Mouse (Mus musculus) urinary bladder, adult 18-20 months (tissue): Measurements from ENCODE around the gene Loxl1.
A peak's percentile ranks its signal among the peaks of the same experiment; 100 is the strongest.

Source experiments
- DNase-seq, 2 experiments: peaks; one replicate each; pipeline ENCODE4 v3.0.0; 2022; ENCODE audit warnings: low spot score in 2 of 2, mixed read lengths in 2 of 2

Gene Loxl1

GRCm38 (mm10) chr9:58312196-58312943 is 616 bp downstream of the Loxl1 start:
- no peak for DNase-seq

- no peak for DNase-seq
These were observed 1.6 kb downstream of the Loxl1 start for GRCm38 (mm10) chr9:58311191-58311910.

GRCm38 (mm10) chr9:58310043-58310660 is 2.8 kb downstream of the Loxl1 start:
- peak in 1 of 2 experiments; percentile 64 for DNase-seq

GRCm38 (mm10) chr9:58308395-58308794 is 4.6 kb downstream of the Loxl1 start:
- DNase-seq = peak in 1 of 2 experiments; percentile 58

- DNase-seq = peak in 1 of 2 experiments; percentile 64
These were observed 7.3 kb downstream of the Loxl1 start for GRCm38 (mm10) chr9:58305686-58306085.

GRCm38 (mm10) chr9:58303599-58304271 is 9.3 kb downstream of the Loxl1 start:
- peak in 1 of 2 experiments; percentile 59 for DNase-seq

GRCm38 (mm10) chr9:58303115-58303514 is 9.9 kb downstream of the Loxl1 start:
- DNase-seq = no peak

- DNase-seq = no peak
These were observed 13.6 kb downstream of the Loxl1 start for GRCm38 (mm10) chr9:58299356-58299799.

GRCm38 (mm10) chr9:58297961-58298477 is 15.0 kb downstream of the Loxl1 start:
- DNase-seq = no peak

- no peak for DNase-seq
These were observed 15.9 kb downstream of the Loxl1 start for GRCm38 (mm10) chr9:58297065-58297464.

GRCm38 (mm10) chr9:58295766-58296361 is 17.1 kb downstream of the Loxl1 start:
- DNase-seq = peak in 1 of 2 experiments; percentile 53

- no peak for DNase-seq
These were observed 17.6 kb downstream of the Loxl1 start for GRCm38 (mm10) chr9:58295345-58295744.

GRCm38 (mm10) chr9:58294527-58294926 is 18.5 kb downstream of the Loxl1 start:
- DNase-seq = no peak

- DNase-seq = no peak
These were observed 23.1 kb downstream of the Loxl1 start for GRCm38 (mm10) chr9:58289901-58290300.

- no peak for DNase-seq
These were observed 23.9 kb downstream of the Loxl1 start for GRCm38 (mm10) chr9:58289090-58289489.

- no peak for DNase-seq
These were observed 29.6 kb downstream of the Loxl1 start for GRCm38 (mm10) chr9:58283431-58283830.

GRCm38 (mm10) chr9:58281597-58281996 is 31.4 kb downstream of the Loxl1 start:
- no peak for DNase-seq

- peak in 1 of 2 experiments; percentile 38 for DNase-seq
These were observed 32.5 kb downstream of the Loxl1 start for GRCm38 (mm10) chr9:58280259-58281109.

GRCm38 (mm10) chr9:58279780-58280179 is 33.2 kb downstream of the Loxl1 start:
- DNase-seq = no peak
